Mouse (Mus musculus) testis, adult 2 months (tissue): ENCODE results near the gene Trim80.

ENCODE experiments used
- CTCF ChIP-seq: fragments of 200-500 bp; IDR thresholded peaks from 2 replicates; pipeline ENCODE4 v1.5.1; 2012; ENCODE audit warnings: low read depth, mild to moderate bottlenecking, inconsistent platforms, low read length, moderate library complexity; ENCODE audit not compliant: control insufficient read depth, insufficient read depth, insufficient replicate concordance
- POLR2A ChIP-seq: fragments of 200-500 bp; IDR thresholded peaks from 2 replicates; pipeline ENCODE4 v1.6.1; 2012; ENCODE audit warnings: low read depth, mild to moderate bottlenecking, inconsistent platforms, low read length, moderate library complexity; ENCODE audit not compliant: control insufficient read depth

- TF ChIP-seq POLR2A (no peak), CTCF (peak; percentile 31; the same call in 1 of the 2 replicates)
These were observed 12.6 kb upstream of the Trim80 start for GRCm38 (mm10) chr11:115427482-115428331.
